Mouse (Mus musculus) midbrain, embryonic 11.5 days (tissue): Measurements from ENCODE around the gene Rere. TPM values are rescaled to one million over a fixed set of nuclear protein-coding genes. Genes with fewer than 3 reads are reported as not detected.

Source experiments
- ATAC-seq: fragments of 200-750 bp; cut with Nextera tagmentation; 2 replicates; pipeline ENCODE4 v1.8.0; 2017; ENCODE audit warnings: moderate TSS enrichment, moderate library complexity; ENCODE audit not compliant: low FRiP score
- DNase-seq: peaks from one replicate; pipeline ENCODE4 v3.0.0; 2015; ENCODE audit warnings: low spot score; ENCODE audit errors: missing footprints
- H3K27ac ChIP-seq: fragments of 300-500 bp; sonication (generic); 2 replicates; pipeline ENCODE4 v1.5.1; 2014; ENCODE audit warnings: low read depth, low read length
- H3K27me3 ChIP-seq: fragments of 300-500 bp; sonication (generic); 2 replicates; pipeline ENCODE4 v1.6.1; 2014; ENCODE audit warnings: mild to moderate bottlenecking, low read length, moderate library complexity, mixed read lengths; ENCODE audit not compliant: control insufficient read depth, insufficient read depth
- H3K36me3 ChIP-seq: fragments of 300-500 bp; sonication (generic); 2 replicates; pipeline ENCODE4 v1.6.1; 2014; ENCODE audit warnings: mild to moderate bottlenecking, low read length, moderate library complexity, mixed read lengths; ENCODE audit not compliant: control insufficient read depth, insufficient read depth
- H3K4me1 ChIP-seq: fragments of 300-500 bp; sonication (generic); 2 replicates; pipeline ENCODE4 v1.6.1; 2014; ENCODE audit warnings: low read length; ENCODE audit not compliant: control insufficient read depth, insufficient read depth
- H3K4me2 ChIP-seq: fragments of 300-500 bp; sonication (generic); 2 replicates; pipeline ENCODE4 v1.6.1; 2014; ENCODE audit warnings: mild to moderate bottlenecking, moderate library complexity
- H3K4me3 ChIP-seq: fragments of 300-500 bp; sonication (generic); 2 replicates; pipeline ENCODE4 v1.5.1; 2014; ENCODE audit warnings: low read depth, low read length
- H3K9ac ChIP-seq: fragments of 300-500 bp; sonication (generic); 2 replicates; pipeline ENCODE4 v1.6.1; 2014; ENCODE audit warnings: low read length
- H3K9me3 ChIP-seq: fragments of 300-500 bp; sonication (generic); 2 replicates; pipeline ENCODE4 v1.6.1; 2016; ENCODE audit warnings: low read length; ENCODE audit not compliant: control insufficient read depth
- WGBS: fragments of 180-500 bp; shearing (Covaris S2); extraction: QIAGEN DNeasy Blood & Tissue Kit; methylation state at CpG from one replicate; pipeline ENCODE4 v1.1.7; 2014; 5-methylcytosine and 5-hydroxymethylcytosine counted together
- polyA plus RNA-seq: library from polyadenylated mRNA; unstranded; fragments of >200 nt; fragmentation: Nextera tagmentation; extraction: Ambion mirVana; gene quantifications from 2 replicates; pipeline ENCODE4 v1.2.1, GENCODE M21; 2014

The Rere gene
- polyA plus RNA-seq, 1 experiment from 2014 or later: 34.2 TPM

DNA sequence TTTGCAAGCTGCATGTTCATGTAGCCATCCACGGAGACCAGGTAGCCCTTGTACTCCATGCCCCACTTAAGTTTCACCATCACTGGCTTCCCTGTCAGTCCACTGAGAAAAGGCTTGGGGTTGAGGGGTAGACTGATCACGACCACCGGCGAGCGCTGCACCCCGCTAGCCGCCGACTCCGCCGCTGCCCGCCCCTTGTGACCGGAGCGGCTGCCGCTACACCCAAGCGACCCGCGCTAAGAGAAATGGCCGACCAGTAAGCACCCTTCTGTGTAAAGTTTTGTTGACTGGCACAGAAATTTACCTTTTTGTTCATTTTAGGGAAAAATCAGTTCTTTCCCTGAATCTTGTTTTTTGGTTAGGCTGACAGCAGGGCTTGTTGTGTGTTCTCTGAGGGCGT, 33.9 kb downstream of the Rere start:
- Histone ChIP-seq H3K27me3 (no peaks in the 10 kb centered on the region), H3K9ac (no peak overlapping the region), H3K4me1 (no peaks in the 10 kb centered on the region), H3K9me3 (no peaks in the 10 kb centered on the region), H3K4me3 (no peak overlapping the region), H3K36me3 (no peaks in the 10 kb centered on the region), H3K27ac (no peak overlapping the region), H3K4me2 (no peak overlapping the region)
- 96% methylated on average over 19 of the region's 19 CpGs for WGBS
- ATAC-seq (no peak), DNase-seq (no peak)

GRCm38 (mm10) chr4:150316546-150316945, 35.1 kb downstream of the Rere start:
- no peak overlapping the region for H3K4me2 ChIP-seq
- no peaks in the 10 kb centered on the region for H3K4me1 ChIP-seq

GRCm38 (mm10) chr4:150325046-150325801, 43.8 kb downstream of the Rere start:
- Histone ChIP-seq H3K4me2 (no peak overlapping the region), H3K9ac (no peak overlapping the region), H3K36me3 (no peaks in the 10 kb centered on the region), H3K27me3 (no peaks in the 10 kb centered on the region), H3K4me1 (no peaks in the 10 kb centered on the region), H3K4me3 (no peak overlapping the region), H3K27ac (no peak overlapping the region), H3K9me3 (no peaks in the 10 kb centered on the region)
- DNase-seq: no peak
- 90% methylated on average over 3 of the region's 3 CpGs for WGBS
- ATAC-seq: no peak

More at GRCm38 (mm10) chr4:150316546-150316945, 35.1 kb downstream of the Rere start:
- Histone ChIP-seq H3K27ac (no peak overlapping the region), H3K27me3 (no peaks in the 10 kb centered on the region), H3K9me3 (no peaks in the 10 kb centered on the region), H3K36me3 (no peaks in the 10 kb centered on the region), H3K4me3 (no peak overlapping the region), H3K9ac (no peak overlapping the region)
- 92% methylated on average over 1 of the region's 1 CpGs for WGBS
- DNase-seq (no peak), ATAC-seq (no peak)

DNA sequence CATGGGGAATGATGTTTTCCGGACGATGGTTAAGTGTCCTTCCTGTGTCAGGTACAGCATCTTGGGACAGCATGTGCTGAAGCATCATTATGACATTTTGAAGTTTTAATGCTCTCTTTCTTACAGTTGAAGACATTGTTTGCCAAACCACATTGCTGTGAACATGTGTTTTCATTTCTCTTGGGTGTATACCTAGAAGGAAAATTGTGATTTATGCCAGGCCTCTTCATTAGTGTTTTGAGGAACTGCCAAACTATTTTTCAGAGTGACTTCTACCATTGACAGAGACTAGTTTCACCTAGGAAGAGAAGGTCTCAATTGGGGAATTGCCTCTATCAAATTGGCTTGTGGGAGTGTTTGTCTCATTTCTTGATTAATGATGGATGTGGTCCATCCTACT, 44.6 kb downstream of the Rere start:
- Histone ChIP-seq H3K9ac (no peak overlapping the region), H3K4me3 (no peak overlapping the region), H3K4me1 (no peaks in the 10 kb centered on the region), H3K4me2 (no peak overlapping the region), H3K36me3 (no peaks in the 10 kb centered on the region), H3K9me3 (no peaks in the 10 kb centered on the region), H3K27me3 (no peaks in the 10 kb centered on the region), H3K27ac (no peak overlapping the region)
- DNase-seq (no peak), ATAC-seq (no peak)
- 92% methylated on average over 2 of the region's 2 CpGs for WGBS

DNA sequence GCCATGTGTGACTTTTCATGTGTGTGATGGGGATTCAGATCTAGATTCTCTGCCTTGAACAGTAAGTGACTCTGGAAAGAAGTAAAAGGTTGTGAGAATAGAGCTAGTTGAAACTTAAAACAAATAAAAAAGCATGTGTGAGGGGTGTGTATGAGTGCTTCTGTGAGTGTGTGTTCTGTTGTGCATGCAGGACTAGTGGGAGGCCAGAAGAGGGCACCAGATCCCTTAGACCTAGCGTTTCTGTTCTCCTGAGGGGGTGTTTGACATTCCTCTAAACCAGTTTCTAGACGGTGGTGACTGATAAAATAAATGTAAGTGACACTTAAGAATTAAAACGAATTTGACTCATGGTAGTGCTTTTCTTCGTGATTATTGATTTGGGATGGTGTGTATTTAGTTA, 46.0 kb downstream of the Rere start:
- H3K4me2 ChIP-seq: no peak overlapping the region
- 0 out of 2 replicates have a peak, but pooled peaks cover under 1% of the 10 kb centered on the region for H3K4me1 ChIP-seq
- ATAC-seq (no peak), DNase-seq (no peak)
- no peak overlapping the region for H3K4me3 ChIP-seq
- 85% methylated on average over 4 of the region's 4 CpGs for WGBS
- no peaks in the 10 kb centered on the region for H3K27me3 ChIP-seq
- no peak overlapping the region for H3K9ac ChIP-seq
- H3K9me3 ChIP-seq: no peaks in the 10 kb centered on the region
- H3K36me3 ChIP-seq: no peaks in the 10 kb centered on the region
- H3K27ac ChIP-seq: no peak overlapping the region

GRCm38 (mm10) chr4:150333927-150334682, 52.7 kb downstream of the Rere start:
- Histone ChIP-seq H3K4me3 (no peak overlapping the region), H3K36me3 (no peaks in the 10 kb centered on the region), H3K9me3 (no peaks in the 10 kb centered on the region), H3K4me1 (peaks cover 4% of the 10 kb centered on the region; the same call in 1 of the 2 replicates), H3K4me2 (no peak overlapping the region), H3K9ac (no peak overlapping the region), H3K27me3 (no peaks in the 10 kb centered on the region), H3K27ac (peak overlapping the region; percentile 32; the same call in 1 of the 2 replicates)
- DNase-seq (no peak), ATAC-seq (no peak)
- 76% methylated on average over 4 of the region's 4 CpGs for WGBS

GRCm38 (mm10) chr4:150337260-150337659, 55.8 kb downstream of the Rere start:
- no peak for DNase-seq
- Histone ChIP-seq H3K4me1 (peaks cover 4% of the 10 kb centered on the region; the same call in 1 of the 2 replicates), H3K4me2 (no peak overlapping the region), H3K4me3 (no peak overlapping the region), H3K27ac (no peak overlapping the region), H3K9ac (no peak overlapping the region), H3K9me3 (no peaks in the 10 kb centered on the region), H3K27me3 (no peaks in the 10 kb centered on the region), H3K36me3 (no peaks in the 10 kb centered on the region)
- 94% methylated on average over 1 of the region's 1 CpGs for WGBS
- ATAC-seq: no peak

- Histone ChIP-seq H3K9ac (no peak overlapping the region), H3K9me3 (no peaks in the 10 kb centered on the region), H3K4me1 (no peaks in the 10 kb centered on the region; the same call in 1 of the 2 replicates), H3K36me3 (no peaks in the 10 kb centered on the region), H3K27me3 (no peaks in the 10 kb centered on the region), H3K4me3 (no peak overlapping the region), H3K27ac (no peak overlapping the region), H3K4me2 (no peak overlapping the region)
- 77% methylated on average over 8 of the region's 8 CpGs for WGBS
- no peak for DNase-seq
- no peak for ATAC-seq
These were observed 57.6 kb downstream of the Rere start for GRCm38 (mm10) chr4:150338906-150339650.
